Mouse (Mus musculus): ENCODE results near the gene Setd1a.

GRCm38 (mm10) chr7:127809846-127810245, 33.4 kb downstream of the Setd1a start:
- no peak for TF ChIP-seq CTCF (IDR thresholded peaks at IDR 0.05; ENCODE audit: borderline replicate concordance, extremely low read depth, insufficient read depth, insufficient read length)
- TF ChIP-seq POLR2A (IDR thresholded peaks at IDR 0.05; ENCODE audit: borderline replicate concordance, extremely low read depth, insufficient read depth, insufficient read length, poor library complexity, severe bottlenecking), result no peak

Data from brain, embryonic 14.5 days (tissue).